Mouse (Mus musculus) MEL (cell line): ENCODE results near the gene Icam5. TPM values are rescaled to one million over a fixed set of nuclear protein-coding genes. Genes with fewer than 3 reads are reported as not detected.
A peak's percentile ranks its signal among the peaks of the same experiment; 100 is the strongest.
"Not testable (repeated sequence)": the region's sequence is repeated elsewhere in the genome, so short reads cannot be mapped to it uniquely, and the experiment has no call there.

ENCODE experiments used
- DNase-seq: peaks from one replicate; pipeline ENCODE4 v3.0.0; 2011; ENCODE audit warnings: low read depth, low spot score
- H3K27ac ChIP-seq: 2 replicates; pipeline ENCODE4 v1.5.1; 2012; ENCODE audit warnings: low read depth, mild to moderate bottlenecking, control low read depth, low read length, moderate library complexity; ENCODE audit not compliant: control insufficient read depth
- H3K27me3 ChIP-seq, 2 experiments: fragments of 150-350 bp in 1 of 2; sonication (generic) in 1 of 2; 2 replicates each; pipeline ENCODE4 v1.6.1; 2012; ENCODE audit warnings: low read length in 2 of 2, mild to moderate bottlenecking in 2 of 2, improper control_type of control experiment in 1 of 2, moderate library complexity in 1 of 2; ENCODE audit not compliant: insufficient read depth in 2 of 2, control insufficient read depth in 1 of 2
- H3K36me3 ChIP-seq, 2 experiments: 2 replicates each; pipeline ENCODE4 v1.6.1; 2012 to 2014; ENCODE audit warnings: low read length in 2 of 2, improper control_type of control experiment in 1 of 2, inconsistent platforms in 1 of 2, mild to moderate bottlenecking in 1 of 2; ENCODE audit not compliant: insufficient read depth in 2 of 2, control insufficient read depth in 1 of 2
- H3K4me1 ChIP-seq, 2 experiments: fragments of 150-350 bp in 1 of 2; sonication (generic) in 1 of 2; 2 replicates each; pipeline ENCODE4 v1.6.1; 2012; ENCODE audit warnings: low read length in 2 of 2, improper control_type of control experiment in 1 of 2, mild to moderate bottlenecking in 1 of 2; ENCODE audit not compliant: insufficient read depth in 2 of 2, control insufficient read depth in 1 of 2
- H3K4me3 ChIP-seq, 2 experiments: fragments of 150-350 bp in 1 of 2; sonication (generic) in 1 of 2; 2 replicates each; pipeline ENCODE4 v1.5.1; 2012; ENCODE audit warnings: low read depth in 2 of 2, low read length in 2 of 2, mild to moderate bottlenecking in 2 of 2, moderate library complexity in 2 of 2, control low read depth in 1 of 2, improper control_type of control experiment in 1 of 2; ENCODE audit not compliant: control insufficient read depth in 1 of 2, insufficient read depth in 1 of 2
- H3K79me2 ChIP-seq: 2 replicates; pipeline ENCODE4 v1.6.1; 2012; ENCODE audit warnings: mild to moderate bottlenecking, low read length, moderate library complexity; ENCODE audit not compliant: control insufficient read depth, poor library complexity, insufficient read depth
- H3K9ac ChIP-seq: 2 replicates; pipeline ENCODE4 v1.6.1; 2012; ENCODE audit warnings: low read depth, mild to moderate bottlenecking, control low read depth, low read length, moderate library complexity; ENCODE audit not compliant: control insufficient read depth, poor library complexity, severe bottlenecking
- H3K9me3 ChIP-seq: fragments of 150-350 bp; sonication (generic); replicated peaks from 2 replicates; pipeline ENCODE4 v1.6.1; 2012; ENCODE audit warnings: mild to moderate bottlenecking, low read length, improper control_type of control experiment, moderate library complexity; ENCODE audit not compliant: insufficient read depth
- BHLHE40 ChIP-seq: IDR thresholded peaks from 2 replicates; pipeline ENCODE4 v1.6.1; 2012; ENCODE audit warnings: low read depth, mild to moderate bottlenecking, inconsistent platforms, low read length, improper control_type of control experiment, borderline replicate concordance
- CTCF ChIP-seq, 3 experiments: IDR thresholded peaks in 2 of 3; conservative IDR thresholded peaks in 1 of 3; 2 replicates each; pipeline ENCODE4 v1.5.1; 2011 to 2012; ENCODE audit warnings: low read length in 3 of 3, low read depth in 2 of 3, mild to moderate bottlenecking in 2 of 3, improper control_type of control experiment in 1 of 3, inconsistent platforms in 1 of 3, mixed read lengths in 1 of 3, moderate library complexity in 1 of 3; ENCODE audit not compliant: control insufficient read depth in 1 of 3, insufficient read depth in 1 of 3, poor library complexity in 1 of 3, severe bottlenecking in 1 of 3
- MAZ ChIP-seq: IDR thresholded peaks from 2 replicates; pipeline ENCODE4 v1.6.1; 2012; ENCODE audit warnings: low read depth, mild to moderate bottlenecking, inconsistent platforms, low read length, improper control_type of control experiment
- MXI1 ChIP-seq: IDR thresholded peaks from 2 replicates; pipeline ENCODE4 v1.6.1; 2011; ENCODE audit warnings: mild to moderate bottlenecking, low read depth, low read length, improper control_type of control experiment
- POLR2A ChIP-seq, 2 experiments: IDR thresholded peaks; 2 replicates each; pipeline ENCODE4 v1.6.1; 2011 to 2012; ENCODE audit warnings: low read length in 2 of 2, mild to moderate bottlenecking in 2 of 2, control low read depth in 1 of 2, improper control_type of control experiment in 1 of 2, low read depth in 1 of 2, moderate library complexity in 1 of 2; ENCODE audit not compliant: control insufficient read depth in 1 of 2, insufficient read depth in 1 of 2, poor library complexity in 1 of 2
- TBP ChIP-seq: IDR thresholded peaks from 2 replicates; pipeline ENCODE4 v1.8.0; 2011; ENCODE audit warnings: low read depth, low read length, improper control_type of control experiment
- ZKSCAN1 ChIP-seq: IDR thresholded peaks from 2 replicates; pipeline ENCODE4 v1.6.1; 2012; ENCODE audit warnings: low read depth, mild to moderate bottlenecking, inconsistent platforms, low read length, improper control_type of control experiment, moderate library complexity
- ZNF384 ChIP-seq: IDR thresholded peaks from 2 replicates; pipeline ENCODE4 v1.6.1; 2012; ENCODE audit warnings: low read depth, mild to moderate bottlenecking, inconsistent platforms, low read length, improper control_type of control experiment
- polyA plus RNA-seq, 2 experiments: library from polyadenylated mRNA; stranded (reverse) in 1 of 2; unstranded in 1 of 2; fragments of >175 nt in 1 of 2; fragments of >200 nt in 1 of 2; gene quantifications; 2 replicates each; pipeline versions ENCODE4 v1.2.1 to v1.2.4; 2012; ENCODE audit warnings: low replicate concordance in 2 of 2, low read depth in 1 of 2; ENCODE audit not compliant: insufficient read length in 2 of 2, insufficient read depth in 1 of 2, missing spikeins in 1 of 2
- total RNA-seq: library from RNA; depleted of rRNA; stranded (reverse); fragments of 300-350 nt; gene quantifications from 2 replicates; pipeline ENCODE4 v1.2.3, GENCODE M21; 2012

The Icam5 gene
- total and polyA plus RNA-seq, 3 experiments: 4.8 to 9.5 TPM; not detected in 1

DNA sequence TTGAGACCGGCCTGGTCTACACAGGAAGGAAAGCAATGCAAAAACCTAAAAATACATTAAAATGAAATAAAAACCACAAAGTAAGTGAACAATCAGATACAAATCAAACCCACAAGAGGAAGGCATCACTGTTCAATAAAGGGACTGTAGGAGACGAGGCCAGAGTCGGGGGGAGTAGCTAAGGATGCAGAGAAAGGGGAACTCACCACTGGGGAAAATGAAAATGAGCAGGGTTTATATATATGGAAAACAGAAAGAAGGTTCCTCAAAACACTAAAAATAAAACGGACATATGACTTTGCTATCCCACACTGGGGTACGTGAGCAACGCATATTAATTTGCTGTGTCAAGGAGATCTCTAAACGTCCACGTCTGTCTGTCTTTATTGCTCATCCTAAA, 34.8 kb upstream of the Icam5 start:
- H3K27me3 ChIP-seq: no peaks in the 10 kb centered on the region
- peak; percentile 81 for DNase-seq
- no peaks in the 10 kb centered on the region for H3K9me3 ChIP-seq
- no peak overlapping the region for H3K4me3 ChIP-seq
- no peak overlapping the region for H3K27ac ChIP-seq
- peaks cover 8 to 13% of the 10 kb centered on the region in 2 experiments for H3K4me1 ChIP-seq
- TF ChIP-seq ZNF384 (no peak), CTCF (IDR thresholded peaks at IDR 0.05 in 2 of 3, conservative IDR thresholded peaks at IDR 0.05 in 1 of 3; ENCODE audit: control insufficient read depth in 1 of 3, insufficient read depth in 1 of 3, low read depth in 2 of 3, low read length in 3 of 3, poor library complexity in 1 of 3, severe bottlenecking in 1 of 3) (no peak), MXI1 (no peak), ZKSCAN1 (no peak), POLR2A (IDR thresholded peaks at IDR 0.05; ENCODE audit: control insufficient read depth in 1 of 2, insufficient read depth in 1 of 2, low read depth in 1 of 2, low read length in 2 of 2, poor library complexity in 1 of 2) (no peak; a peak in 1 of 4 replicates)
- no peaks in the 10 kb centered on the region for H3K79me2 ChIP-seq
- no peak overlapping the region for H3K9ac ChIP-seq
- peaks cover 0 to 18% of the 10 kb centered on the region in 2 experiments; a peak in 2 of 4 replicates for H3K36me3 ChIP-seq

- H3K9ac ChIP-seq, H3K27ac ChIP-seq: not testable (repeated sequence)
Observed at GRCm38 (mm10) chr9:20998337-20998736, 33.5 kb upstream of the Icam5 start.

GRCm38 (mm10) chr9:21000811-21001210, 31.1 kb upstream of the Icam5 start:
- TF ChIP-seq MAZ (no peak), CTCF (IDR thresholded peaks at IDR 0.05 in 2 of 3, conservative IDR thresholded peaks at IDR 0.05 in 1 of 3; ENCODE audit: control insufficient read depth in 1 of 3, insufficient read depth in 1 of 3, low read depth in 2 of 3, low read length in 3 of 3, poor library complexity in 1 of 3, severe bottlenecking in 1 of 3) (peak in 2 of 3 experiments; percentile 46 to 55; a peak in 4 of 6 replicates), BHLHE40 (no peak)
- DNase-seq: peak; percentile 59
- Histone ChIP-seq H3K79me2 (peaks cover 9% of the 10 kb centered on the region), H3K9me3 (no peaks in the 10 kb centered on the region), H3K27ac (no peak overlapping the region), H3K9ac (no peak overlapping the region), H3K4me3 (no peak overlapping the region), H3K4me1 (peaks cover 9 to 20% of the 10 kb centered on the region in 2 experiments), H3K27me3 (no peaks in the 10 kb centered on the region), H3K36me3 (peaks cover 3 to 26% of the 10 kb centered on the region in 2 experiments)

More at GRCm38 (mm10) chr9:20998337-20998736, 33.5 kb upstream of the Icam5 start:
- not testable (repeated sequence) for H3K27me3 ChIP-seq, H3K9me3 ChIP-seq, H3K4me3 ChIP-seq, H3K79me2 ChIP-seq
- peak; percentile 60; the same call in 1 of the 2 replicates for TF ChIP-seq TBP
- 0 out of 4 replicates have a peak, but pooled peaks of 1 of the 2 experiments have one; percentile 3 for TF ChIP-seq POLR2A (IDR thresholded peaks at IDR 0.05; ENCODE audit: control insufficient read depth in 1 of 2, insufficient read depth in 1 of 2, low read depth in 1 of 2, low read length in 2 of 2, poor library complexity in 1 of 2)
- peak in 2 of 3 experiments; percentile 65 to 69; a peak in 4 of 6 replicates for TF ChIP-seq CTCF (IDR thresholded peaks at IDR 0.05 in 2 of 3, conservative IDR thresholded peaks at IDR 0.05 in 1 of 3; ENCODE audit: control insufficient read depth in 1 of 3, insufficient read depth in 1 of 3, low read depth in 2 of 3, low read length in 3 of 3, poor library complexity in 1 of 3, severe bottlenecking in 1 of 3)
- peaks cover 9 to 16% of the 10 kb centered on the region in 2 experiments for H3K4me1 ChIP-seq
- DNase-seq: peak; percentile 87
- peaks cover 0 to 20% of the 10 kb centered on the region in 2 experiments; a peak in 2 of 4 replicates for H3K36me3 ChIP-seq
